Mouse (Mus musculus): ENCODE data around the gene Cse1l. TPM values are rescaled to one million over a fixed set of nuclear protein-coding genes. Genes with fewer than 3 reads are reported as not detected.

Gene Cse1l
- polyA plus RNA-seq, 1 experiment from 2014 or later: 86.5 TPM

DNA sequence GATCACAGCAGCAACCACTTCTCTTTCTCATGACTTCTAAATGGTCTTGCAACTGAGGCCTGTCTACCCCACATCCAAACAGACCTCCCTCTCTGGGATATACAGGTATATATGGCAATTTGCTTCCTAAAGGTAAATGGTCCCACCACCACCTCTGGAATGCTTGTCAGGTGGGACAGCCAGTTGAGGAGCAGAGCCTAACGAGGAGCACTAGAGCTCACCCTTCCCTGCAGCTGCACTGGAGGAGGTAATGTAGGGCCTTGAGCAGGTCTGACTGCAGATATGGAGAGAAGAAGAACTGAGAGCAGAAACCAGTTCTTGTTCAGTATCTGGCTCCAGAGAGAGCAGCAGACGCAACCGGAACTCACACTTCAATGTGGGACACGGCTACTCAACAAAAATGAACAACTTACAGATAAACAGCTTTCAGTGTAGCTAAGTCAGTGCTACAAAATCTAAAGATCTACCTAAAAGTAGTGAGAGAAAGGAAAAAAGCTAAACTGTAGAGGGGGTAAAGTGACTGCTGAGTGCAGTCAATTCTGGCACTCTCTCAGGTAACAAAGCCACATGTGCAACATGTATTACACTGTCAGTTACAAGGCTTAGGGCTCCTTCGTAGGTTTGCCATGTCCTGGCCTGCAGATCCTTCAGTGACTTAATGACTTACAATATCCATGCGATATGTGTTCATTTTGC lies 68.5 kb downstream of the Cse1l start:
- Histone ChIP-seq H3K4me3 (ENCODE audit: low read length) (no peak overlapping the region), H3K4me1 (ENCODE audit: control insufficient read depth, insufficient read depth, low read length) (peaks cover 26% of the 10 kb centered on the region), H3K27ac (ENCODE audit: low read length) (peak overlapping the region; percentile 48), H3K9me3 (replicated peaks; ENCODE audit: control insufficient read depth, low read length) (no peaks in the 10 kb centered on the region), H3K36me3 (ENCODE audit: control insufficient read depth, insufficient read depth) (no peaks in the 10 kb centered on the region), H3K9ac (ENCODE audit: low read length) (peak overlapping the region; percentile 5; the same call in 1 of the 2 replicates), H3K4me2 (ENCODE audit: low read depth, low read length) (no peak overlapping the region), H3K27me3 (ENCODE audit: control insufficient read depth, insufficient read depth, low read length) (no peaks in the 10 kb centered on the region)
- no peak for ATAC-seq (replicated peaks; ENCODE audit: extremely low read depth, insufficient read depth, low FRiP score)
- WGBS: 72% methylated on average over 6 of the region's 6 CpGs

DNA sequence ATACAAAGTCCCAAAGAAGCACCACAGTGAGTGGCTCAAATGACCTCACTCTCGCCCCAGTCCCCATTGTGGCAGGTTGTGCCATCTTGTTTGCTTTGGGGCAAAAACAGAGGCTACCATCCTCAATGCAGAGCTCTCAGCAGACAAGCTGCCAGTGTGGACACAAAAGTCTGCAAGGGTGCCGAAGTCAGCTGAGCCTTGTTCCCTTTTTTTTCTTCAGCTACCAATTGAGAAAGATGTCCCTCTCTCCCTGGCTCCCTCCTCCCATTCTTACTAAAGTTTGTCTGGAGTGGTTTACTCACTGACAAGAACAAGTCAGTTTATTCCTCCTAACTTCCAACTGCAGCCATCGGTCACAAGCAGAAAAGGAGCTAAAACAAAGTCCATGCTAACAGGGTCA lies 70.5 kb downstream of the Cse1l start:
- peak overlapping the region; percentile 62 for H3K27ac ChIP-seq (ENCODE audit: low read length)
- no peaks in the 10 kb centered on the region for H3K9me3 ChIP-seq (replicated peaks; ENCODE audit: control insufficient read depth, low read length)
- H3K4me2 ChIP-seq (ENCODE audit: low read depth, low read length): no peak overlapping the region
- no peak overlapping the region for H3K4me3 ChIP-seq (ENCODE audit: low read length)
- H3K4me1 ChIP-seq (ENCODE audit: control insufficient read depth, insufficient read depth, low read length): peaks cover 26% of the 10 kb centered on the region
- peak overlapping the region; percentile 50 for H3K9ac ChIP-seq (ENCODE audit: low read length)
- no peaks in the 10 kb centered on the region for H3K27me3 ChIP-seq (ENCODE audit: control insufficient read depth, insufficient read depth, low read length)
- ATAC-seq (replicated peaks; ENCODE audit: extremely low read depth, insufficient read depth, low FRiP score): no peak
- 58% methylated on average over 3 of the region's 3 CpGs for whole genome bisulfite sequencing
- no peaks in the 10 kb centered on the region for H3K36me3 ChIP-seq (ENCODE audit: control insufficient read depth, insufficient read depth)

DNA sequence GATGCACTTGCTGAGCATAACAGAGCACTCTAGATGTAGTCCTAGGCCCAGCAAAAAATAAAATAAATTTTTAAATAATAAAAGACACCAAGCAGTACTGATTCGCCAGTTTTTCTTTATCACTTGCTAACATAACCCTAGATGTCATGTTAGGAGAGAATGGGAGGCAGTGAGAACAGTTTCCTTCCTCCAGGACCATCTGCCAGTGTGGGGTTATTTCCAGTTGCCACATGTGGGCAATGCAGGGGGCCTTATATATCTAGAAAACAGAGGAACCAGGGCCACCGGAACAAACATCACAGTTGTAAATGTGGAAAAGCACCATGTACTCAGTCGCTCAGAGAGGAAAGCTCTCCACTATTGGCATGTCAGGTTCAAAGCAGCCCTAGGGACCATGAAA lies 71.7 kb downstream of the Cse1l start:
- WGBS: 56% methylated on average over 3 of the region's 3 CpGs
- Histone ChIP-seq H3K27me3 (ENCODE audit: control insufficient read depth, insufficient read depth, low read length) (no peaks in the 10 kb centered on the region), H3K4me2 (ENCODE audit: low read depth, low read length) (no peak overlapping the region), H3K36me3 (ENCODE audit: control insufficient read depth, insufficient read depth) (peaks cover 2% of the 10 kb centered on the region; the same call in 1 of the 2 replicates), H3K4me1 (ENCODE audit: control insufficient read depth, insufficient read depth, low read length) (peaks cover 30% of the 10 kb centered on the region), H3K9ac (ENCODE audit: low read length) (no peak overlapping the region), H3K4me3 (ENCODE audit: low read length) (no peak overlapping the region), H3K27ac (ENCODE audit: low read length) (peak overlapping the region; percentile 62; the same call in 1 of the 2 replicates), H3K9me3 (replicated peaks; ENCODE audit: control insufficient read depth, low read length) (no peaks in the 10 kb centered on the region)
- no peak for ATAC-seq (replicated peaks; ENCODE audit: extremely low read depth, insufficient read depth, low FRiP score)

DNA sequence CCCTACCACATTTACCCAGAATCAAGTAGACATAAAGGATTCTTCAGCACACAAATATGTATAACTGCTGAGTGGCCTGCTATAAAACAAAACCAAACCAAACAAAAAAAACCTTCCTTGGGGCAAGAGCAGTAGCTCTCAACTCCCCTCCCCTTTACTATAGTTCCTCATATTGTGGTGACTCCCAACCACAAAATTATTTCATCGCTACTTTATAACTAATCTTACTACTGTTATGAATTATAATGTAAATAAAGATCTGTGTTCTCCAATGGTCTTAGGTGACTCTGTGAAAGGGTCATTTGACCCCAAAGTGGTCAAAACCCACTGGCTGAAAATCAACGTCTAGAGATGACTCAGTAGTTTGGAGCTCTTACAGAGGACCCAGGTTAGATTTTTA lies 74.3 kb downstream of the Cse1l start:
- Histone ChIP-seq H3K4me1 (ENCODE audit: control insufficient read depth, insufficient read depth, low read length) (peaks cover 24% of the 10 kb centered on the region), H3K27ac (ENCODE audit: low read length) (no peak overlapping the region), H3K9me3 (replicated peaks; ENCODE audit: control insufficient read depth, low read length) (no peaks in the 10 kb centered on the region), H3K27me3 (ENCODE audit: control insufficient read depth, insufficient read depth, low read length) (no peaks in the 10 kb centered on the region), H3K9ac (ENCODE audit: low read length) (no peak overlapping the region), H3K4me3 (ENCODE audit: low read length) (no peak overlapping the region), H3K4me2 (ENCODE audit: low read depth, low read length) (no peak overlapping the region), H3K36me3 (ENCODE audit: control insufficient read depth, insufficient read depth) (peaks cover 3% of the 10 kb centered on the region; the same call in 1 of the 2 replicates)
- WGBS: 81% methylated on average over 2 of the region's 2 CpGs
- no peak for ATAC-seq (replicated peaks; ENCODE audit: extremely low read depth, insufficient read depth, low FRiP score)

DNA sequence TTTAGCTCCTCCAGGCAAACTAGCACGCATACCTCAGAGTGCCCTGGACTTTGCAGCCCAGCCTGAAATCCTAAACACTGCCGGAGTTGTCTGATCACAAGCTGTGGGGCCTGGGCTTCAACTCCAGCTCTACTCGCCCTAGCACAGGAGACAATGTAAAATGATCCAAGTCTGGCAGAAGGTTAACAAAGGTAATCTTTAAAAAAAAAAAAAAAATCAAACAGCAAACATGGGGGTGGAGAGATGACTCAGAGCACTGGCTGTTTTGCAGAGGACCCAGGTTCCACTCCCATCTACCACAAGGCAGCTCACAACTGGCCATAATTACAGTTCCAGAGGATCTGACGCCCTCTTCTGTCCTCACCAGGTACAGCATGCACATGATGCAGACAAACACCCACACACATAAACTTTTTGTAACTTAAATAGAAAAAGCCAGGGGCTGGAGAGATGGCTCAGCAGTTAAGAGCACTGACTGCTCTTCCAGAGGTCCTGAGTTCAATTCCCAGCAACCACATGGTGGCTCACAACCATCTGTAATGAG lies 77.6 kb downstream of the Cse1l start:
- peaks cover 4% of the 10 kb centered on the region for H3K4me1 ChIP-seq (ENCODE audit: control insufficient read depth, insufficient read depth, low read length)
- H3K9ac ChIP-seq (ENCODE audit: low read length): no peak overlapping the region
- H3K4me2 ChIP-seq (ENCODE audit: low read depth, low read length): no peak overlapping the region
- no peak for ATAC-seq (replicated peaks; ENCODE audit: extremely low read depth, insufficient read depth, low FRiP score)
- no peak overlapping the region for H3K4me3 ChIP-seq (ENCODE audit: low read length)
- H3K9me3 ChIP-seq (replicated peaks; ENCODE audit: control insufficient read depth, low read length): no peaks in the 10 kb centered on the region
- H3K27ac ChIP-seq (ENCODE audit: low read length): no peak overlapping the region
- H3K27me3 ChIP-seq (ENCODE audit: control insufficient read depth, insufficient read depth, low read length): no peaks in the 10 kb centered on the region
- H3K36me3 ChIP-seq (ENCODE audit: control insufficient read depth, insufficient read depth): peaks cover 3% of the 10 kb centered on the region; the same call in 1 of the 2 replicates
- WGBS: 70% methylated on average over 4 of the region's 4 CpGs

DNA sequence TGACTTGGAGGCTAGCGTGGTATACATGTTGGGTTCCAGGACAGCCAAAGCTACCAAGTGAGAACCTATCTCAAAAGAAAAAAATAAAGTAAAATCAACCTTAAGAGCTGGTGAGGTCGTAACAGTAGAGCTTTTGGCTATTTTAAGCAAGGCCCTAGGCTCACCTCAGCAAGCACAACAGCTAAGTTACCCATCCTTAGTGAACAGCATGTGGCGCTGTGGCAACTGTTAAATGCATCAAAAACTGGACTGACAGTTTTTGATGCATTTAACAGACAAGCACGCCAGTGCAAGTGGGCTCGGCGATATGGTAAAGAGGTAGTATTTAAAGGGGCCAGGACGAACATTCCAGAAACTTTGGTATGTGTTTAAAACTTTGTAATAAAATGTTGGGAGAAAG lies 85.0 kb downstream of the Cse1l start:
- H3K36me3 ChIP-seq (ENCODE audit: control insufficient read depth, insufficient read depth): no peaks in the 10 kb centered on the region
- WGBS: 53% methylated on average over 7 of the region's 7 CpGs

DNA sequence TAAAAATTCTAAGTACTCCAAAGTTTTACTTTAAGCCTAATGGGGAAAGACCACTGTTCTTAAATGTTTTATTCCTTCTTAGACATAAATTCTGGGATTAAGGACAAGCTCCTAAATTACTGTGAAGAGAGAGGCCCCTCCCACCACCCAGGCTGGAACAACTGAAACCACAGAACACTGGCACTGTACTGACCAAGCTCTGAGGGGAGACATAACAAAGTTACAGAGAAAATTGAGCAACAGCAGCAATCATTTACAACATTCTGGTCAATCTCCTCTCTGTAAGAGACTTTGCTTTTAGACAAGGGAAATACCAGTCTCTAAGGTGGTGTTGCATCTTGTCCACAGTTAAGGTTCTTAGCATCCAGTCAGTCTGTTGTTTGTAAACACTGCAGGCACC lies 86.1 kb downstream of the Cse1l start:
- Histone ChIP-seq H3K27me3 (ENCODE audit: control insufficient read depth, insufficient read depth, low read length) (no peaks in the 10 kb centered on the region), H3K4me2 (ENCODE audit: low read depth, low read length) (no peak overlapping the region), H3K4me3 (ENCODE audit: low read length) (no peak overlapping the region), H3K9ac (ENCODE audit: low read length) (no peak overlapping the region), H3K27ac (ENCODE audit: low read length) (no peak overlapping the region), H3K36me3 (ENCODE audit: control insufficient read depth, insufficient read depth) (no peaks in the 10 kb centered on the region), H3K4me1 (ENCODE audit: control insufficient read depth, insufficient read depth, low read length) (peaks cover 43% of the 10 kb centered on the region), H3K9me3 (replicated peaks; ENCODE audit: control insufficient read depth, low read length) (no peaks in the 10 kb centered on the region)
- ATAC-seq (replicated peaks; ENCODE audit: extremely low read depth, insufficient read depth, low FRiP score): no peak

More for the DNA sequence above, 85.0 kb downstream of the Cse1l start:
- no peak overlapping the region for H3K4me3 ChIP-seq (ENCODE audit: low read length)
- no peaks in the 10 kb centered on the region for H3K27me3 ChIP-seq (ENCODE audit: control insufficient read depth, insufficient read depth, low read length)
- peak overlapping the region; percentile 32; the same call in 1 of the 2 replicates for H3K27ac ChIP-seq (ENCODE audit: low read length)
- H3K4me1 ChIP-seq (ENCODE audit: control insufficient read depth, insufficient read depth, low read length): peaks cover 39% of the 10 kb centered on the region
- no peak overlapping the region for H3K4me2 ChIP-seq (ENCODE audit: low read depth, low read length)
- H3K9me3 ChIP-seq (replicated peaks; ENCODE audit: control insufficient read depth, low read length): no peaks in the 10 kb centered on the region
- no peak for ATAC-seq (replicated peaks; ENCODE audit: extremely low read depth, insufficient read depth, low FRiP score)
- H3K9ac ChIP-seq (ENCODE audit: low read length): no peak overlapping the region

DNA sequence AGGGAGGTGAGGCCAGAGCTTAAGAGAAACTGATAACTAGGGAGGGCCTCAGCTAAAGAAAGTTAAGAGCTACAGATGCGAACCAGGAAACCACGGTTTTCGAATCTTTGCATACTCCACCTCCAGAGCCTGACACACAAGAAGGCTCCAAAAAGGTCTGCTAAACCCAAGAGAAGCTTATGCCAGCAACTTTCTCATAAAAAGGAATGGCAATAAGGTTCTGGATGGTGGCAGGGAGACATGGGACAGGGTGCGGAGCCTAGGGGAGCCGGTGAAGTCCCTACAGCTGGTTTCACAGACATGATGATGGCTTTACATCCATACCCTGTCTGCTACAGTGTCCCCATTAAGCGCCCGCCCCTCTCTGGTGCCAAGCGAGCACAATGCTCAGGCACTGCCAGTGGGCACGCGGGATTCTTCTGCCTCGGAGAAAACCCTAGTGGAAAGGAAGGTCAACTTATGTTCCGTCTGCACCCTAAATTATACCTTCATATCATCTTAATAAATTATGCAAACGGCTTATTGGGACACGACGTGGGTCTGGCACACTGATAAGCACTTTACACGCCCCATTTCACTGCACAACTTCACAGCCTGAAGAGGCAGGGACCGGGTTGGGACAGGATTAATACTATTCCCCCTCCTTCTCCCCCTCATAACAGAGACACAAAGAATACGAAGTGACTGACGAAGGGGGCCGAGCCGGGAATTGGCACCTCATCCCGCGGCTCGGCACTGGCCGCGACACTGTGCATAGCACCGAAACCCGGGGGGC lies 89.4 kb downstream of the Cse1l start:
- Histone ChIP-seq H3K4me1 (ENCODE audit: control insufficient read depth, insufficient read depth, low read length) (peaks cover 41% of the 10 kb centered on the region), H3K27ac (ENCODE audit: low read length) (peak overlapping the region; percentile 99), H3K4me3 (ENCODE audit: low read length) (peak overlapping the region; percentile 99), H3K4me2 (ENCODE audit: low read depth, low read length) (peak overlapping the region; percentile 84), H3K36me3 (ENCODE audit: control insufficient read depth, insufficient read depth) (no peaks in the 10 kb centered on the region), H3K27me3 (ENCODE audit: control insufficient read depth, insufficient read depth, low read length) (no peaks in the 10 kb centered on the region), H3K9ac (ENCODE audit: low read length) (peak overlapping the region; percentile 99), H3K9me3 (replicated peaks; ENCODE audit: control insufficient read depth, low read length) (no peaks in the 10 kb centered on the region)
- 2% methylated on average over 28 of the region's 28 CpGs for WGBS
- no peak for ATAC-seq (replicated peaks; ENCODE audit: extremely low read depth, insufficient read depth, low FRiP score)

Measured in heart, embryonic 16.5 days (tissue).